Mouse (Mus musculus): ENCODE data around the gene Catsper2. TPM values are rescaled to one million over a fixed set of nuclear protein-coding genes. Genes with fewer than 3 reads are reported as not detected.

The Catsper2 gene
- 1 to 10 TPM; 3.1 to 4.0 TPM for total RNA-seq (2021)
- long read RNA-seq, experiment 1, partial matches to known transcripts, result 0 of 5 reads
- long read RNA-seq, experiment 1, other reads (novel, unspliced or antisense), result 5 of 5 reads
- long read RNA-seq, experiment 2, partial matches to known transcripts, result 1 of 6 reads
- long read RNA-seq, experiment 2, other reads (novel, unspliced or antisense), result 5 of 6 reads

- DNase-seq (ENCODE audit: low spot score in 2 of 2), result peak; percentile 95 to 98
Measured at GRCm38 (mm10) chr2:121413387-121414042, at the start of gene Catsper2, which contains the start of gene Pdia3. Gene Catsper2, minus strand, starts transcription at chr2:121413792. Gene Pdia3, plus strand, starts transcription at chr2:121413775.

- DNase-seq (ENCODE audit: low spot score in 2 of 2), result no peak
Measured at GRCm38 (mm10) chr2:121460071-121460470, 46.5 kb upstream of the Catsper2 start.

- peak; percentile 72 to 82 for DNase-seq (ENCODE audit: low spot score in 2 of 2)
Measured at GRCm38 (mm10) chr2:121456692-121457642, 43.4 kb upstream of the Catsper2 start, which contains the start of gene Serinc4. Gene Serinc4, minus strand, starts transcription at chr2:121456781.

GRCm38 (mm10) chr2:121455534-121455933 is 41.9 kb upstream of the Catsper2 start:
- no peak for DNase-seq (ENCODE audit: low spot score in 2 of 2)

GRCm38 (mm10) chr2:121453917-121454316 is 40.3 kb upstream of the Catsper2 start:
- no peak for DNase-seq (ENCODE audit: low spot score in 2 of 2)

- DNase-seq (ENCODE audit: low spot score in 2 of 2), result no peak
Measured at GRCm38 (mm10) chr2:121452990-121453389, 39.4 kb upstream of the Catsper2 start, which contains the start of gene Hypk. Gene Hypk, plus strand, starts transcription at chr2:121453290.

- no peak for DNase-seq (ENCODE audit: low spot score in 2 of 2)
Measured at GRCm38 (mm10) chr2:121452361-121452760, 38.8 kb upstream of the Catsper2 start.

GRCm38 (mm10) chr2:121450093-121450492 is 36.5 kb upstream of the Catsper2 start:
- DNase-seq (ENCODE audit: low spot score in 2 of 2), result no peak

GRCm38 (mm10) chr2:121449545-121450011 is 36.0 kb upstream of the Catsper2 start:
- peak in 1 of 2 experiments; percentile 53 for DNase-seq (ENCODE audit: low spot score in 2 of 2)

GRCm38 (mm10) chr2:121448739-121449535 is 35.3 kb upstream of the Catsper2 start, which contains the start of gene Serf2:
Gene Serf2, plus strand, starts transcription at chr2:121449195.
- DNase-seq (ENCODE audit: low spot score in 2 of 2), result peak; percentile 100

- DNase-seq (ENCODE audit: low spot score in 2 of 2), result peak in 1 of 2 experiments; percentile 47
Measured at GRCm38 (mm10) chr2:121448136-121448535, 34.5 kb upstream of the Catsper2 start.

GRCm38 (mm10) chr2:121447006-121447405 is 33.4 kb upstream of the Catsper2 start:
- DNase-seq (ENCODE audit: low spot score in 2 of 2), result no peak

GRCm38 (mm10) chr2:121446506-121446905 is 32.9 kb upstream of the Catsper2 start:
- no peak for DNase-seq (ENCODE audit: low spot score in 2 of 2)

GRCm38 (mm10) chr2:121445117-121445516 is 31.5 kb upstream of the Catsper2 start:
- no peak for DNase-seq (ENCODE audit: low spot score in 2 of 2)

- no peak for DNase-seq (ENCODE audit: low spot score in 2 of 2)
Measured at GRCm38 (mm10) chr2:121444178-121444577, 30.6 kb upstream of the Catsper2 start, which contains the start of gene Ell3. Gene Ell3, minus strand, starts transcription at chr2:121444278.

GRCm38 (mm10) chr2:121443068-121443349 is 29.4 kb upstream of the Catsper2 start:
- DNase-seq (ENCODE audit: low spot score in 2 of 2), result no peak

- DNase-seq (ENCODE audit: low spot score in 2 of 2), result peak in 1 of 2 experiments; percentile 38
Measured at GRCm38 (mm10) chr2:121442259-121443067, 28.9 kb upstream of the Catsper2 start.

- no peak for DNase-seq (ENCODE audit: low spot score in 2 of 2)
Measured at GRCm38 (mm10) chr2:121441800-121442199, 28.2 kb upstream of the Catsper2 start.

- no peak for DNase-seq (ENCODE audit: low spot score in 2 of 2)
Measured at GRCm38 (mm10) chr2:121440834-121441605, 27.4 kb upstream of the Catsper2 start.
